Mouse (Mus musculus): ENCODE data around the gene Sfxn3.
A peak's percentile ranks its signal among the peaks of the same experiment; 100 is the strongest.

DNA sequence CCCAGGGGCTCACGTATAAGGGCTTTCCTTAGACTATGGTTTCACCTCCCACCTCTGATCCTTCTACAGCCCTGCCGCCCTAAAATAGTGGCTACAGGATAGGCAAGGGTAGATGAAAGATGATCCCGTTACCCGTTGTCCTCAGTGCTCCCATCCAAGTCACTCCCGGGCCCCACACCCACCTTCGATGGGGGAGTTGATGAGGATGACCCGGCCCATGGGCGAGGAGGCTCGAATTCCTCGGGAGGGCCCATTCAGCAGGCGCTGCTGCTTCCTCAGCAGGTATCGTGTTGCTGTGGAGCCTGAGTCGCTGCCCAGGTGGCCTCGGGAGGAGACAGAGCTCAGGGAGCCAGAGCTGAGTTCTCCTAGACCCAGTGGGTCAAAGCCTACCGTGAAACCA is 2.1 kb upstream of the Sfxn3 start:
- TF ChIP-seq REST (IDR thresholded peaks at IDR 0.05; ENCODE audit: insufficient read depth, insufficient read length): no peak
- TF ChIP-seq TCF3 (IDR thresholded peaks at IDR 0.05; ENCODE audit: insufficient read length, low read depth): no peak
- no peak for TF ChIP-seq USF1 (IDR thresholded peaks at IDR 0.05; ENCODE audit: low read depth)
- no peak for TF ChIP-seq POLR2A (IDR thresholded peaks at IDR 0.05; ENCODE audit: insufficient read length, low read depth)
- no peak for TF ChIP-seq POLR2AphosphoS2 (IDR thresholded peaks at IDR 0.05; ENCODE audit: insufficient read length, low read depth)
- TF ChIP-seq CEBPB (IDR thresholded peaks at IDR 0.05; ENCODE audit: insufficient read depth, poor library complexity, severe bottlenecking): no peak
- no peak for TF ChIP-seq E2F4 (IDR thresholded peaks at IDR 0.05; ENCODE audit: insufficient read depth)
- no peak for TF ChIP-seq MAX (IDR thresholded peaks at IDR 0.05; ENCODE audit: low read depth)
- TF ChIP-seq TCF12 (IDR thresholded peaks at IDR 0.05; ENCODE audit: insufficient read depth, poor library complexity, severe bottlenecking): no peak
- TF ChIP-seq MYOG (IDR thresholded peaks at IDR 0.05; ENCODE audit: control insufficient read depth in 1 of 3, insufficient read depth in 1 of 3, insufficient read length in 2 of 3, low read depth in 2 of 3): peak in 1 of 3 experiments; percentile 32
- TF ChIP-seq MYOD1 (IDR thresholded peaks at IDR 0.05; ENCODE audit: control insufficient read depth in 1 of 3, insufficient read length in 2 of 3, low read depth in 2 of 3): no peak
- TF ChIP-seq SRF (IDR thresholded peaks at IDR 0.05; ENCODE audit: control insufficient read depth, insufficient read length, low read depth): no peak
